Mouse (Mus musculus) kidney, embryonic 14.5 days (tissue): ENCODE measurements around the gene Prss53. TPM values are rescaled to one million over a fixed set of nuclear protein-coding genes. Genes with fewer than 3 reads are reported as not detected.

Experiments used
- ATAC-seq: fragments of 200-750 bp; cut with Nextera tagmentation; 2 replicates; pipeline ENCODE4 v1.8.0; 2017; ENCODE audit warnings: moderate number of reproducible peaks, mild to moderate bottlenecking, moderate TSS enrichment, moderate library complexity; ENCODE audit not compliant: low FRiP score, low TSS enrichment
- H3K27ac ChIP-seq: fragments of 300-500 bp; sonication (generic); 2 replicates; pipeline ENCODE4 v1.5.1; 2014; ENCODE audit warnings: low read depth, mild to moderate bottlenecking, low read length, moderate library complexity, mixed read lengths
- H3K27me3 ChIP-seq: fragments of 300-500 bp; sonication (generic); 2 replicates; pipeline ENCODE4 v1.6.1; 2014; ENCODE audit warnings: mild to moderate bottlenecking, low read length; ENCODE audit not compliant: control insufficient read depth, insufficient read depth
- H3K36me3 ChIP-seq: fragments of 300-500 bp; sonication (generic); 2 replicates; pipeline ENCODE4 v1.6.1; 2014; ENCODE audit warnings: low read length, mixed read lengths; ENCODE audit not compliant: control insufficient read depth, insufficient read depth
- H3K4me1 ChIP-seq: fragments of 300-500 bp; sonication (generic); 2 replicates; pipeline ENCODE4 v1.6.1; 2014; ENCODE audit warnings: low read length, mixed read lengths; ENCODE audit not compliant: control insufficient read depth, insufficient read depth
- H3K4me2 ChIP-seq: fragments of 300-500 bp; sonication (generic); replicated peaks from 2 replicates; pipeline ENCODE4 v1.6.1; 2014; ENCODE audit warnings: low read depth, mild to moderate bottlenecking, low read length
- H3K4me3 ChIP-seq: fragments of 300-500 bp; sonication (generic); 2 replicates; pipeline ENCODE4 v1.5.1; 2014; ENCODE audit warnings: mild to moderate bottlenecking, low read length
- H3K9ac ChIP-seq: fragments of 300-500 bp; sonication (generic); 2 replicates; pipeline ENCODE4 v1.6.1; 2014; ENCODE audit warnings: low read depth, mild to moderate bottlenecking, low read length, moderate library complexity
- H3K9me3 ChIP-seq: fragments of 300-500 bp; sonication (generic); 2 replicates; pipeline ENCODE4 v1.6.1; 2016; ENCODE audit warnings: low read length; ENCODE audit not compliant: control insufficient read depth
- WGBS: fragments of 180-500 bp; shearing (Covaris S2); extraction: QIAGEN DNeasy Blood & Tissue Kit; methylation state at CpG from one replicate; pipeline ENCODE4 v1.1.7; 2014; 5-methylcytosine and 5-hydroxymethylcytosine counted together
- polyA plus RNA-seq: library from polyadenylated mRNA; unstranded; fragments of >200 nt; fragmentation: Nextera tagmentation; extraction: Ambion mirVana; gene quantifications from 2 replicates; pipeline ENCODE4 v1.2.1, GENCODE M21; 2014

The Prss53 gene
- polyA plus RNA-seq, 1 experiment from 2014 or later: 0.77 TPM

DNA sequence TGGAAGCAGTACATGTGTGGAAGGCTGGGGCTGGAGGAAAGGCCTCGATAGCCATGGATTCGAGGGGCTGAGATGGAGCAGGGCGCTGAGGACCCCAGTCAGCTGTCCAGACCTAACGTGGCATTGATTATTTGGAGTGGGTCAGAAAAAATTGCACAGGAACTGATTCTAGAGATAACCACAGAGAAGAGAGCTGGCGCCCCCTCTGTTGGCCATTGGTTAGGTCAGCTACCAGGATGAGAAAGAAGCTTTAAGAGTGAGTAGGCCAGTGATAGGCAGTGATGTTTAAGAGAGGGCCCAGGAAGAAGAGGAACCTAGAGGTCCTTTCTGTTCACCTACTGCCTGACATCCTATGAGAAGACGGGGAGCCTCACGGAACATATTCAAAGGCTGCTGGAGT, 28.5 kb upstream of the Prss53 start:
- H3K27ac ChIP-seq: no peak overlapping the region
- H3K9ac ChIP-seq: no peak overlapping the region
- no peak overlapping the region for H3K4me3 ChIP-seq
- 81% methylated on average over 7 of the region's 7 CpGs for WGBS
- no peaks in the 10 kb centered on the region; the same call in 1 of the 2 replicates for H3K4me1 ChIP-seq
- ATAC-seq: no peak
- H3K36me3 ChIP-seq: peaks cover 61% of the 10 kb centered on the region
- H3K4me2 ChIP-seq: no peak overlapping the region
- H3K9me3 ChIP-seq: no peaks in the 10 kb centered on the region
- H3K27me3 ChIP-seq: no peaks in the 10 kb centered on the region

DNA sequence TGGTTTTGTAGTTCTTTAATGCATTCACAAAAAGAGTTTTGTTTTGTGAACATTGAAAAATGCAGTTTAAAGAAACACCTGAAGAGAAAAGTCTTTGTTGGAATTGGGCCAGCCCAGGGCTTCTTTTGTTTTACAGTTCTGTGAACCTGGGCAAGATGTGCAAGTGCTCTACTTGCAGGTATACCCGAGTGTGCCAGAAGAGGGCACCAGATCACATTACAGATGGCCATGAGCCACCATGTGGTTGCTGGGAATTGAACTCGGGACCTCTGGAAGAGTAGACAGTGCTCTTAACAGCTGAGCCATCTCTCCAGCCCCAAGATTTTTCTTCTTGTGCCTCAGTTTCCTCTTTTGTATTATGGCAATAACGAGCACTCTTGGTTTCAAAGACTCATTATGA, 27.4 kb upstream of the Prss53 start:
- ATAC-seq: no peak
- 58% methylated on average over 3 of the region's 3 CpGs for WGBS
- Histone ChIP-seq H3K4me1 (peaks cover 1% of the 10 kb centered on the region; the same call in 1 of the 2 replicates), H3K9me3 (no peaks in the 10 kb centered on the region), H3K27ac (no peak overlapping the region), H3K4me2 (no peak overlapping the region), H3K36me3 (peaks cover 53% of the 10 kb centered on the region), H3K4me3 (no peak overlapping the region), H3K27me3 (no peaks in the 10 kb centered on the region), H3K9ac (no peak overlapping the region)

DNA sequence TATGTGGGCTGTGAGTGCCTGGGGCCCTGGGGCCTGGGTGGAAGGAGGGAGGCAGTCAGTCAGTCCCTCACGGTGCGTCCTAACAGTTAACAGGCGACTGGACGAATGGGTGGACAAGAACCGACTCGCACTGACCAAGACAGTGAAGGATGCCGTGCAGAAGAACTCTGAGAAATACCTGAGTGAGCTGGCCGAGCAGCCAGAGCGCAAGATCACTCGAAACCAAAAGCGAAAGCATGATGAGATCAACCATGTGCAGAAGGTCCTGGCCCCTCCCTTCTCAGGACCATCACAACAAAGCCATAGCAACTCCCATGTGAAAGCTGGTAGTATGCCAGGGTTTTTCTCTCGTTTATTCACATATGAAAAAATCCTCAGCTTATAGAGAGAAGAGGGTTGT, 24.5 kb upstream of the Prss53 start:
- WGBS: 93% methylated on average over 12 of the region's 12 CpGs
- no peaks in the 10 kb centered on the region for H3K27me3 ChIP-seq
- no peak overlapping the region for H3K9ac ChIP-seq
- H3K4me3 ChIP-seq: no peak overlapping the region
- H3K36me3 ChIP-seq: peaks cover 32% of the 10 kb centered on the region
- H3K27ac ChIP-seq: no peak overlapping the region
- H3K4me1 ChIP-seq: peaks cover 11% of the 10 kb centered on the region; the same call in 1 of the 2 replicates
- no peak for ATAC-seq
- no peaks in the 10 kb centered on the region for H3K9me3 ChIP-seq
- H3K4me2 ChIP-seq: no peak overlapping the region

GRCm38 (mm10) chr7:127912938-127913337, 22.2 kb upstream of the Prss53 start:
- peaks cover 11% of the 10 kb centered on the region; the same call in 1 of the 2 replicates for H3K4me1 ChIP-seq
- H3K36me3 ChIP-seq: peaks cover 46% of the 10 kb centered on the region
- peak overlapping the region; percentile 79 for H3K9ac ChIP-seq
- H3K9me3 ChIP-seq: no peaks in the 10 kb centered on the region
- peak overlapping the region; percentile 61 for H3K4me2 ChIP-seq
- ATAC-seq: no peak
- peak overlapping the region; percentile 84 for H3K4me3 ChIP-seq
- H3K27ac ChIP-seq: no peak overlapping the region
- H3K27me3 ChIP-seq: no peaks in the 10 kb centered on the region
- WGBS: 22% methylated on average over 4 of the region's 4 CpGs

- peak; percentile 95 for ATAC-seq
- H3K9ac ChIP-seq: peak within 1 kb of the TSS; percentile 79
- H3K27ac ChIP-seq: peak within 1 kb of the TSS; percentile 80; the same call in 1 of the 2 replicates
- H3K9me3 ChIP-seq: no peaks in the 10 kb centered on the region
- 2% methylated on average over 40 of the region's 40 CpGs for WGBS
- peak within 1 kb of the TSS; percentile 84 for H3K4me3 ChIP-seq
- H3K4me1 ChIP-seq: peaks cover 11% of the 10 kb centered on the region; the same call in 1 of the 2 replicates
- peaks cover 47% of the 10 kb centered on the region for H3K36me3 ChIP-seq
- H3K4me2 ChIP-seq: peak within 1 kb of the TSS; percentile 61
- H3K27me3 ChIP-seq: no peaks in the 10 kb centered on the region
These were observed 21.6 kb upstream of the Prss53 start, which contains the start of gene Kat8 for GRCm38 (mm10) chr7:127912190-127912871. Gene Kat8, plus strand, starts transcription at chr7:127912516.

- peaks cover 48% of the 10 kb centered on the region for H3K36me3 ChIP-seq
- no peak for ATAC-seq
- 87% methylated on average over 4 of the region's 4 CpGs for WGBS
- H3K4me2 ChIP-seq: no peak overlapping the region
- no peaks in the 10 kb centered on the region for H3K27me3 ChIP-seq
- no peaks in the 10 kb centered on the region for H3K9me3 ChIP-seq
- peaks cover 19% of the 10 kb centered on the region for H3K4me1 ChIP-seq
- no peak overlapping the region for H3K27ac ChIP-seq
- H3K9ac ChIP-seq: no peak overlapping the region
- H3K4me3 ChIP-seq: no peak overlapping the region
These were observed 17.9 kb upstream of the Prss53 start for GRCm38 (mm10) chr7:127908656-127909055.

GRCm38 (mm10) chr7:127907939-127908338, 17.2 kb upstream of the Prss53 start:
- Histone ChIP-seq H3K36me3 (peaks cover 48% of the 10 kb centered on the region), H3K4me1 (peaks cover 15% of the 10 kb centered on the region), H3K27me3 (no peaks in the 10 kb centered on the region), H3K9me3 (no peaks in the 10 kb centered on the region), H3K27ac (no peak overlapping the region), H3K9ac (no peak overlapping the region), H3K4me3 (no peak overlapping the region), H3K4me2 (no peak overlapping the region)
- ATAC-seq: no peak
- WGBS: 94% methylated on average over 12 of the region's 12 CpGs

GRCm38 (mm10) chr7:127903971-127904796, 13.4 kb upstream of the Prss53 start, which contains the start of gene Bckdk:
Gene Bckdk, plus strand, starts transcription at chr7:127904082.
- ATAC-seq: peak; percentile 94
- Histone ChIP-seq H3K4me3 (peak within 1 kb of the TSS; percentile 56), H3K4me2 (peak within 1 kb of the TSS; percentile 86), H3K9ac (peak within 1 kb of the TSS; percentile 79), H3K36me3 (peaks cover 43% of the 10 kb centered on the region), H3K27ac (peak within 1 kb of the TSS; percentile 65; the same call in 1 of the 2 replicates), H3K27me3 (no peaks in the 10 kb centered on the region), H3K9me3 (no peaks in the 10 kb centered on the region), H3K4me1 (peaks cover 7% of the 10 kb centered on the region)
- WGBS: 6% methylated on average over 38 of the region's 38 CpGs

DNA sequence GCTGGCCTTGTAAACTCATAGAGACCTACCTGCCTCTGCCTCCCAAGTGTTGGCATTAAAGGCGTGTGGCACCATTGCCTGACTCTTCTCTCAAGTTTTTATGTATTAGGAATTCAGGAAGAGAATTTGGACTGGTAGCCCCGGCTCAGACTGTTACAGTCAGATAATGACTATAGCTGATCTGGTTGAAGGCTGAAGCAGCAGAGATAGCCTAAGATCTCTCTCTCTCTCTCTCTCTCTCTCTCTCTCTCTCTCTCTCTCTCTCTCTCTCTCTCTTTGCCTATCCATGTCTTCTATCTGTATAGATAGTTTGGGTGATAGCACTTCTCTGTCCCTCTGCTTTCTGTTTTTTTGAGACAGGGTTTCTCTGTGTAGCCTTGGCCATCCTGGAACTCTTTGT, 11.0 kb upstream of the Prss53 start:
- Histone ChIP-seq H3K36me3 (peaks cover 19% of the 10 kb centered on the region), H3K9me3 (no peaks in the 10 kb centered on the region), H3K9ac (no peak overlapping the region), H3K4me2 (no peak overlapping the region), H3K4me3 (no peak overlapping the region), H3K27ac (no peak overlapping the region), H3K27me3 (no peaks in the 10 kb centered on the region), H3K4me1 (peaks cover 7% of the 10 kb centered on the region)
- no peak for ATAC-seq
- WGBS: 86% methylated on average over 2 of the region's 2 CpGs
